Mouse (Mus musculus) liver, embryonic 12.5 days (tissue): Measurements from ENCODE around the gene Fbn1. TPM values are rescaled to one million over a fixed set of nuclear protein-coding genes. Genes with fewer than 3 reads are reported as not detected.

Experiments used
- ATAC-seq: fragments of 200-750 bp; cut with Nextera tagmentation; 2 replicates; pipeline ENCODE4 v1.8.0; 2017; ENCODE audit warnings: moderate number of reproducible peaks, mild to moderate bottlenecking, moderate library complexity
- H3K27ac ChIP-seq: fragments of 300-500 bp; sonication (generic); 2 replicates; pipeline ENCODE4 v1.5.1; 2016; ENCODE audit warnings: mild to moderate bottlenecking
- H3K27me3 ChIP-seq: fragments of 300-500 bp; sonication (generic); replicated peaks from 2 replicates; pipeline ENCODE4 v1.6.1; 2016; ENCODE audit warnings: mild to moderate bottlenecking, moderate library complexity
- H3K36me3 ChIP-seq: fragments of 300-500 bp; sonication (generic); 2 replicates; pipeline ENCODE4 v1.6.1; 2016; ENCODE audit warnings: mild to moderate bottlenecking, moderate library complexity
- H3K4me1 ChIP-seq: fragments of 300-500 bp; sonication (generic); 2 replicates; pipeline ENCODE4 v1.6.1; 2016
- H3K4me2 ChIP-seq: fragments of 300-500 bp; sonication (generic); 2 replicates; pipeline ENCODE4 v1.6.1; 2016; ENCODE audit warnings: mild to moderate bottlenecking, moderate library complexity
- H3K4me3 ChIP-seq: fragments of 300-500 bp; sonication (generic); 2 replicates; pipeline ENCODE4 v1.5.1; 2016; ENCODE audit warnings: mild to moderate bottlenecking, moderate library complexity
- H3K9ac ChIP-seq: fragments of 300-500 bp; sonication (generic); 2 replicates; pipeline ENCODE4 v1.6.1; 2016; ENCODE audit warnings: mild to moderate bottlenecking, moderate library complexity
- H3K9me3 ChIP-seq: fragments of 300-500 bp; sonication (generic); replicated peaks from 2 replicates; pipeline ENCODE4 v1.6.1; 2016; ENCODE audit warnings: mild to moderate bottlenecking, moderate library complexity
- WGBS: fragments of 180-500 bp; shearing (Covaris S2); methylation state at CpG from one replicate; pipeline ENCODE4 v1.1.7; 2016; ENCODE audit not compliant: insufficient replicate concordance; 5-methylcytosine and 5-hydroxymethylcytosine counted together
- polyA plus RNA-seq: library from polyadenylated mRNA; unstranded; fragments of >200 nt; fragmentation: Nextera tagmentation; extraction: Ambion mirVana; gene quantifications from 2 replicates; pipeline ENCODE4 v1.2.1, GENCODE M21; 2016

Fbn1 gene
- polyA plus RNA-seq, 1 experiment from 2014 or later, result 2.4 TPM

- Histone ChIP-seq H3K9ac (no peak overlapping the region), H3K27me3 (no peaks in the 10 kb centered on the region), H3K4me3 (no peak overlapping the region), H3K36me3 (peaks cover 23% of the 10 kb centered on the region), H3K4me1 (no peaks in the 10 kb centered on the region), H3K9me3 (no peaks in the 10 kb centered on the region), H3K27ac (no peak overlapping the region), H3K4me2 (no peak overlapping the region)
- 31% methylated on average over 9 of the region's 9 CpGs for WGBS
- no peak for ATAC-seq
Measured at GRCm38 (mm10) chr2:125263753-125264152, 244.0 kb downstream of the Fbn1 start.

GRCm38 (mm10) chr2:125263056-125263455 is 244.7 kb downstream of the Fbn1 start:
- H3K27me3 ChIP-seq, result no peaks in the 10 kb centered on the region
- H3K4me1 ChIP-seq, result no peaks in the 10 kb centered on the region
- no peak overlapping the region for H3K27ac ChIP-seq
- 25% methylated on average over 5 of the region's 5 CpGs for WGBS
- H3K4me3 ChIP-seq, result no peak overlapping the region
- H3K4me2 ChIP-seq, result no peak overlapping the region
- peaks cover 28% of the 10 kb centered on the region for H3K36me3 ChIP-seq
- no peak overlapping the region for H3K9ac ChIP-seq
- no peaks in the 10 kb centered on the region for H3K9me3 ChIP-seq
- ATAC-seq, result no peak

- no peaks in the 10 kb centered on the region for H3K9me3 ChIP-seq
- 73% methylated on average over 2 of the region's 2 CpGs for WGBS
- no peak overlapping the region for H3K27ac ChIP-seq
- no peak overlapping the region for H3K4me3 ChIP-seq
- no peak overlapping the region for H3K9ac ChIP-seq
- no peaks in the 10 kb centered on the region for H3K27me3 ChIP-seq
- H3K4me1 ChIP-seq, result no peaks in the 10 kb centered on the region
- no peak overlapping the region for H3K4me2 ChIP-seq
- no peak for ATAC-seq
- H3K36me3 ChIP-seq, result peaks cover 55% of the 10 kb centered on the region
Measured at GRCm38 (mm10) chr2:125260326-125260725, 247.5 kb downstream of the Fbn1 start.

GRCm38 (mm10) chr2:125259230-125260120 is 248.3 kb downstream of the Fbn1 start:
- Histone ChIP-seq H3K27ac (no peak overlapping the region), H3K4me1 (no peaks in the 10 kb centered on the region), H3K27me3 (no peaks in the 10 kb centered on the region), H3K4me3 (no peak overlapping the region), H3K36me3 (peaks cover 62% of the 10 kb centered on the region), H3K4me2 (no peak overlapping the region), H3K9me3 (no peaks in the 10 kb centered on the region), H3K9ac (no peak overlapping the region)
- ATAC-seq, result peak; percentile 48; the same call in 1 of the 2 replicates
- WGBS, result 78% methylated on average over 14 of the region's 14 CpGs

- Histone ChIP-seq H3K9ac (no peak overlapping the region), H3K4me3 (no peak overlapping the region), H3K4me2 (no peak overlapping the region), H3K36me3 (peaks cover 97% of the 10 kb centered on the region), H3K27ac (no peak overlapping the region), H3K9me3 (no peaks in the 10 kb centered on the region), H3K27me3 (no peaks in the 10 kb centered on the region), H3K4me1 (peaks cover 17% of the 10 kb centered on the region)
- ATAC-seq, result no peak
- 77% methylated on average over 3 of the region's 3 CpGs for WGBS
Measured at GRCm38 (mm10) chr2:125255886-125256285, 251.9 kb downstream of the Fbn1 start.

- no peak overlapping the region for H3K27ac ChIP-seq
- peaks cover 29% of the 10 kb centered on the region for H3K4me1 ChIP-seq
- 74% methylated on average over 3 of the region's 3 CpGs for WGBS
- no peak overlapping the region for H3K9ac ChIP-seq
- H3K27me3 ChIP-seq, result no peaks in the 10 kb centered on the region
- no peak overlapping the region for H3K4me2 ChIP-seq
- no peak for ATAC-seq
- no peak overlapping the region for H3K4me3 ChIP-seq
- H3K9me3 ChIP-seq, result no peaks in the 10 kb centered on the region
- H3K36me3 ChIP-seq, result peaks cover 97% of the 10 kb centered on the region
Measured at GRCm38 (mm10) chr2:125254630-125255029, 253.2 kb downstream of the Fbn1 start.

GRCm38 (mm10) chr2:125253699-125254098 is 254.1 kb downstream of the Fbn1 start:
- peaks cover 97% of the 10 kb centered on the region for H3K36me3 ChIP-seq
- no peak overlapping the region for H3K9ac ChIP-seq
- no peak for ATAC-seq
- peaks cover 38% of the 10 kb centered on the region for H3K4me1 ChIP-seq
- H3K4me3 ChIP-seq, result no peak overlapping the region
- no peak overlapping the region for H3K4me2 ChIP-seq
- WGBS, result 85% methylated on average over 6 of the region's 6 CpGs
- no peaks in the 10 kb centered on the region for H3K27me3 ChIP-seq
- no peak overlapping the region for H3K27ac ChIP-seq
- no peaks in the 10 kb centered on the region for H3K9me3 ChIP-seq

GRCm38 (mm10) chr2:125252275-125252674 is 255.5 kb downstream of the Fbn1 start:
- H3K27me3 ChIP-seq, result no peaks in the 10 kb centered on the region
- H3K4me2 ChIP-seq, result peak overlapping the region; percentile 74; the same call in 1 of the 2 replicates
- peaks cover 85% of the 10 kb centered on the region for H3K36me3 ChIP-seq
- no peak for ATAC-seq
- WGBS, result 64% methylated on average over 2 of the region's 2 CpGs
- no peak overlapping the region for H3K4me3 ChIP-seq
- H3K9me3 ChIP-seq, result no peaks in the 10 kb centered on the region
- H3K27ac ChIP-seq, result no peak overlapping the region
- peaks cover 42% of the 10 kb centered on the region for H3K4me1 ChIP-seq
- H3K9ac ChIP-seq, result no peak overlapping the region

GRCm38 (mm10) chr2:125251781-125252180 is 256.0 kb downstream of the Fbn1 start:
- no peaks in the 10 kb centered on the region for H3K27me3 ChIP-seq
- no peak for ATAC-seq
- no peak overlapping the region for H3K9ac ChIP-seq
- H3K4me2 ChIP-seq, result peak overlapping the region; percentile 74
- H3K27ac ChIP-seq, result no peak overlapping the region
- peaks cover 42% of the 10 kb centered on the region for H3K4me1 ChIP-seq
- 71% methylated on average over 4 of the region's 4 CpGs for WGBS
- no peaks in the 10 kb centered on the region for H3K9me3 ChIP-seq
- H3K36me3 ChIP-seq, result peaks cover 81% of the 10 kb centered on the region
- H3K4me3 ChIP-seq, result no peak overlapping the region

Other genes starting within 250 kb of the Fbn1 start
- 0.05 TPM in 1 of 2 replicates, not detected in the other for gene Gm9913, start 2.9 kb downstream of the Fbn1 start, polyA plus RNA-seq
- 7.0 and 7.2 TPM in 2 replicates for gene Cep152, start 117.1 kb upstream of the Fbn1 start, polyA plus RNA-seq
- 59.9 and 61.6 TPM in 2 replicates for gene Eid1, start 165.1 kb upstream of the Fbn1 start, polyA plus RNA-seq
- 0.82 and 0.96 TPM in 2 replicates for gene Shc4, start 216.2 kb upstream of the Fbn1 start, polyA plus RNA-seq